Mouse (Mus musculus): ENCODE data around the gene Mllt1. TPM values are rescaled to one million over a fixed set of nuclear protein-coding genes. Genes with fewer than 3 reads are reported as not detected.

Mllt1 gene
- polyA plus RNA-seq, 1 experiment from 2014 or later, result 21.3 TPM

DNA sequence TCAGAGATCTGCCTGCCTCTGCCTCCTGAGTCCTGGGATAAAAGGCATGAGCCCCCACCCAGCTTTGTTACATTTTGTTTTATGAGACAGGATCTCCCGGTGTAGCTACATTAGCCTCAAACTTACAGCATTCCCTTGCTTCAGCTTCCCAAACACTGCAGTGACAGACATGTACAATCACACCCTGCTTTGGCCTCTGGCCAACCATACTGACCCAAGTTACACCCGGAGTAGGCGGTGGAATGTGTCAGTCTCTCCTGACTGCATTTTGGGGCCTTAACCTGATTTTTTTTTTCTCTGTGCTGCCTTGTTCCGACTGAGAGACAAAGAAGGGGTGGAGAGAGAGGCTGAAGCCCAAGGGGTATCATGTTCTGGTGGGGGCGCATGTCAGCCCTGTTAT, 50.9 kb downstream of the Mllt1 start:
- Histone ChIP-seq H3K4me3 (ENCODE audit: low read depth, low read length) (no peak overlapping the region), H3K4me2 (no peak overlapping the region), H3K4me1 (replicated peaks; ENCODE audit: control insufficient read depth, insufficient read depth, low read length) (no peaks in the 10 kb centered on the region; the same call in 1 of the 2 replicates), H3K36me3 (ENCODE audit: control insufficient read depth, insufficient read depth, low read length) (no peaks in the 10 kb centered on the region), H3K27ac (ENCODE audit: low read depth, low read length) (no peak overlapping the region), H3K9ac (ENCODE audit: low read depth, low read length) (no peak overlapping the region), H3K27me3 (replicated peaks; ENCODE audit: control insufficient read depth, insufficient read depth, low read length) (no peaks in the 10 kb centered on the region), H3K9me3 (ENCODE audit: control insufficient read depth, low read length) (0 out of 2 replicates have a peak, but pooled peaks cover 2% of the 10 kb centered on the region)
- ATAC-seq (replicated peaks; ENCODE audit: low FRiP score) (no peak), DNase-seq (ENCODE audit: low spot score) (no peak)
- WGBS, result 73% methylated on average over 5 of the region's 5 CpGs

DNA sequence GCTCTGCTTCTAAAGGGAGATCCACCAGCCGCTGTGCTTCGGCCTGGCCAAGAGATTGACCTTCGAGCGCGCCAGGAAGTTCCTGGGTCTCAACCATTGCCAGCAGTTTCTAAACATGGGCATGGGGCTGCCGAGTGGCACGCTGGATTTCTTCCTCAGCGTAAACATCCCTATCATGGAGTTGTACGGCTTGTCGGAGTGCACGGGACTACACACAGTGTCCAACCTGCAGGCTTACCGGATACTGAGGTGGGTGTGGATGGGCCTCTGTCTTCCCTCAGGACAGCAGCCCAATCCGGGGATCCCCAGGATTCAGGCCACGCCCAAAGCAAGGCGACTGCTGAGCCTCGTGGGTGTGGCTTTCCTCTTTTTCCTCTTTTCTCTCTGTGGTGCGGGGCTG, 51.6 kb downstream of the Mllt1 start:
- no peaks in the 10 kb centered on the region; the same call in 1 of the 2 replicates for H3K4me1 ChIP-seq (replicated peaks; ENCODE audit: control insufficient read depth, insufficient read depth, low read length)
- no peak for DNase-seq (ENCODE audit: low spot score)
- H3K36me3 ChIP-seq (ENCODE audit: control insufficient read depth, insufficient read depth, low read length), result no peaks in the 10 kb centered on the region
- 32% methylated on average over 17 of the region's 17 CpGs for whole genome bisulfite sequencing
- H3K27me3 ChIP-seq (replicated peaks; ENCODE audit: control insufficient read depth, insufficient read depth, low read length), result no peaks in the 10 kb centered on the region
- peak overlapping the region; percentile 41 for H3K4me2 ChIP-seq
- 0 out of 2 replicates have a peak, but pooled peaks have one; percentile 32 for ATAC-seq (replicated peaks; ENCODE audit: low FRiP score)
- 0 out of 2 replicates have a peak, but pooled peaks cover 2% of the 10 kb centered on the region for H3K9me3 ChIP-seq (ENCODE audit: control insufficient read depth, low read length)
- no peak overlapping the region for H3K27ac ChIP-seq (ENCODE audit: low read depth, low read length)
- H3K9ac ChIP-seq (ENCODE audit: low read depth, low read length), result no peak overlapping the region
- H3K4me3 ChIP-seq (ENCODE audit: low read depth, low read length), result no peak overlapping the region; the same call in 1 of the 2 replicates

DNA sequence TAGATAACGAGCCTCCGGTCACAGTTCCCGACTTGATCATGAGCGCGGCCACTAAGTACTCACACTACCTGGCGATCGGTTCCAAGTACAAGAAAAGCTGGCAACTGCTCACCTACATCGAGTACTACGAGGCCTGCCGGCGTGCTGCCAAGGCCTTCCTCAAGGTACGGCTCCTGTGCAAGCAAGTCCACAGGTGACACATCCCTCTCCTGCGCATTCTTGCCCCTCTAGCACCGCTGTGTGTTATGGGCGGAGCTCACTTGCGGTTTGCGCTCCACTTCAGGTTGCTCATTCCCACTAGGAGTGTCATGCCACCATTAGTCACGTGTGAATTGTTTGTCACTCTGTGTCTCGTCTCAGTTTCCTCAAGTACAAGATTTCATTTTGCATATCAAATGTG, 57.8 kb downstream of the Mllt1 start:
- ATAC-seq (replicated peaks; ENCODE audit: low FRiP score), result no peak
- Histone ChIP-seq H3K27me3 (replicated peaks; ENCODE audit: control insufficient read depth, insufficient read depth, low read length) (no peaks in the 10 kb centered on the region; the same call in 1 of the 2 replicates), H3K27ac (ENCODE audit: low read depth, low read length) (no peak overlapping the region), H3K4me2 (no peak overlapping the region), H3K4me3 (ENCODE audit: low read depth, low read length) (no peak overlapping the region), H3K36me3 (ENCODE audit: control insufficient read depth, insufficient read depth, low read length) (no peaks in the 10 kb centered on the region), H3K4me1 (replicated peaks; ENCODE audit: control insufficient read depth, insufficient read depth, low read length) (no peaks in the 10 kb centered on the region), H3K9me3 (ENCODE audit: control insufficient read depth, low read length) (no peaks in the 10 kb centered on the region), H3K9ac (ENCODE audit: low read depth, low read length) (no peak overlapping the region)
- WGBS, result 90% methylated on average over 19 of the region's 19 CpGs
- no peak for DNase-seq (ENCODE audit: low spot score)

DNA sequence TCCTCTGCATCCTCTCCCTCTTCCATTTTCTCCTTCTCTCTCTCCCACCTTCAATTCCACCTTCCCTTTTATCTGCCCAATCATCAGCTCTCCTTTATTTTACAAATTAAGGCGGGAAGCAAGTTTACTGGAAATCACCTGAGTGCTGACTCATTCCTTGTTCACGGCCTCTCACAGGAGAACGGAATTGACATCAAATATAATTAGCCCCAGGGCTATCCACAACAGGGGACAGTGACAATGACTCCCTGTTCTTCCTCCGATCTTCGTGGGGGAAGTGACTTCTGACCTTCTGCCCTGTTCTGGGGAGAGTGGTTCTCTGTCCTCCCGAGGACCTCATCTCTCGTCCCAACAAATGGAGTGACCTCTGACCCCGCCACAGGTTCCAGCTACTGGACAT, 58.2 kb downstream of the Mllt1 start:
- no peak for ATAC-seq (replicated peaks; ENCODE audit: low FRiP score)
- Histone ChIP-seq H3K9ac (ENCODE audit: low read depth, low read length) (no peak overlapping the region), H3K27ac (ENCODE audit: low read depth, low read length) (no peak overlapping the region), H3K4me3 (ENCODE audit: low read depth, low read length) (no peak overlapping the region), H3K4me2 (no peak overlapping the region), H3K27me3 (replicated peaks; ENCODE audit: control insufficient read depth, insufficient read depth, low read length) (no peaks in the 10 kb centered on the region; the same call in 1 of the 2 replicates), H3K4me1 (replicated peaks; ENCODE audit: control insufficient read depth, insufficient read depth, low read length) (no peaks in the 10 kb centered on the region), H3K36me3 (ENCODE audit: control insufficient read depth, insufficient read depth, low read length) (no peaks in the 10 kb centered on the region), H3K9me3 (ENCODE audit: control insufficient read depth, low read length) (no peaks in the 10 kb centered on the region)
- DNase-seq (ENCODE audit: low spot score), result no peak
- 63% methylated on average over 8 of the region's 8 CpGs for WGBS

DNA sequence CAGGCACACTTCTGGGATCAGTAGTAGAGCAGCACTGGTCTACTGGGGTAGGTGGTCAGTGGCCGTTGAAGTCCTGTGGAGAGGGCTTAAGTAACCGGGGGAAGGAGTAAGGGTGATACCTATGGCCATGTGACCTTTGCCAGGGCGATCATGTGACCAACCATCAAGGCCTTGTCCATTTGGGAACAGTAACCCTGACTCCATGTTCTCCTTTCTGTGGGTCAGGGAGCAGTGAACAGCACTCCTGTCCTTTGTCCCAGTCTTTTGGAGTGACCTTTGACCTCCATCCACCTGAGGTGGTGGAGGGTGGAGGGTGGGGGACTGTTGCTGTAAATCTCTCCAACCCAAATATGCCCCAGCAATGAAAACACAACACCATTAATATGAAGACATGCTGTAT, 58.8 kb downstream of the Mllt1 start:
- no peak for DNase-seq (ENCODE audit: low spot score)
- Histone ChIP-seq H3K9ac (ENCODE audit: low read depth, low read length) (no peak overlapping the region), H3K4me3 (ENCODE audit: low read depth, low read length) (no peak overlapping the region), H3K36me3 (ENCODE audit: control insufficient read depth, insufficient read depth, low read length) (no peaks in the 10 kb centered on the region), H3K4me2 (no peak overlapping the region), H3K9me3 (ENCODE audit: control insufficient read depth, low read length) (no peaks in the 10 kb centered on the region), H3K27ac (ENCODE audit: low read depth, low read length) (no peak overlapping the region), H3K4me1 (replicated peaks; ENCODE audit: control insufficient read depth, insufficient read depth, low read length) (no peaks in the 10 kb centered on the region), H3K27me3 (replicated peaks; ENCODE audit: control insufficient read depth, insufficient read depth, low read length) (no peaks in the 10 kb centered on the region; the same call in 1 of the 2 replicates)
- no peak for ATAC-seq (replicated peaks; ENCODE audit: low FRiP score)
- WGBS, result 83% methylated on average over 3 of the region's 3 CpGs

DNA sequence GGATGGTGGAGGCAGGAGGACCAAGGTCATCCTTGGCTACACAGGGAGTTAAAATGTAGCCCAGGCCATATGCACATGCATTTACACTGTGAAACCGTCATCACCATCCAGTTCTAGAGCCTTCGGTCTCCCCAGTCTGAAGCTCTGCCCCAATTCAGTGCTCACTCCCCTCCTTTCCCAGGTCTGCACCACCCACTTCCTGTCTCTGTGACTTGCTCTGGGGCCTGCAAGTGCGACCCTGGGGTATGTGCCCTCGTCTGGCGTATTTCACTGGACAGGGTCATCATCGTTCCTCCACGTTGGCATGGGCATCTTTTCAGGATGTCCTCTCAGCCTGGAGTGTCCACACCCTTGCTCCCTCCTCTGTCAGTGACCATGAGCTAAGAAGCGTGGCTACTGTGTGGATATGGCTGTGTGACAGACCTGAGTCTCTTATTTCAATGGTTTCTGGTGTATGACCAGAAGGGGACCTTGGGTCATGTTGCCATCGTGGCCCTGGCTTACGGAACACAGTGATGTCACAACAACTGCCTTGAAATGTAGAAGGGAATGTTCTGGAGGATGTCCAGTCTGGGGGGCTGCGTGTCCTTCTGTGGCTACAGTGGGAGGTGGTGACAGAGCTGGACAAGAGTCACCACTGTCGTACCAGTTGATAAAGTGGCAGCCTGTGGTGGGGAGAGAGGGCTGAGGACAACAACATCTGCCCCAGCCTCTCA, 60.1 kb downstream of the Mllt1 start, which contains the start of gene 1700061G19Rik:
1700061G19Rik (plus strand) TSS at position 542 of the 716 bp plus-strand sequence.
- H3K4me3 ChIP-seq (ENCODE audit: low read depth, low read length), result no peak within 1 kb of the TSS
- DNase-seq (ENCODE audit: low spot score) (no peak), ATAC-seq (replicated peaks; ENCODE audit: low FRiP score) (no peak)
- H3K9ac ChIP-seq (ENCODE audit: low read depth, low read length), result no peak within 1 kb of the TSS
- H3K9me3 ChIP-seq (ENCODE audit: control insufficient read depth, low read length), result no peaks in the 10 kb centered on the region
- H3K27me3 ChIP-seq (replicated peaks; ENCODE audit: control insufficient read depth, insufficient read depth, low read length), result no peaks in the 10 kb centered on the region; the same call in 1 of the 2 replicates
- WGBS, result 72% methylated on average over 12 of the region's 12 CpGs
- no peak within 1 kb of the TSS for H3K27ac ChIP-seq (ENCODE audit: low read depth, low read length)
- H3K36me3 ChIP-seq (ENCODE audit: control insufficient read depth, insufficient read depth, low read length), result no peaks in the 10 kb centered on the region
- H3K4me1 ChIP-seq (replicated peaks; ENCODE audit: control insufficient read depth, insufficient read depth, low read length), result peaks cover 2% of the 10 kb centered on the region
- no peak within 1 kb of the TSS for H3K4me2 ChIP-seq

DNA sequence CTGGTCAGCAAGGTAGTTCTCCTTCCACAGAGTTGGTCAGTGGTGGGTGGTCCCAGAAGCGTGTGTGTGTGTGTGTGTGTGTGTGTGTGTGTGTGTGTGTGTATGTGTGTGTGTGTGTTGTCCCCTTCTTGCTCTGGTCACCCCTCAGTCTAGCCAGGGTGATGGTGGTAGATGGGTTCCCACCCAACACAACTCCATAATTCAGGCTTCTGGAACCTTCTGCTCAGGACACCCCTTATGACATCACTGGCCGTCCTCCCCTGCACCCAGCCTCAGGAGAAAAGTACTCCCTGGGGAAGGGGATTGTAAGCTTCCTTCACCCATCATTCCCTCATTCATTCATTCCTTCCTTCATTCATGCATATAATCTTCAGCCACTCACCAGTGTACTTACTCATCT, 61.0 kb downstream of the Mllt1 start, which contains the start of gene Acsbg2:
Acsbg2 (minus strand) TSS at position 211 of the 400 bp plus-strand sequence.
- WGBS, result 87% methylated on average over 2 of the region's 2 CpGs
- no peak within 1 kb of the TSS for H3K4me2 ChIP-seq
- DNase-seq (ENCODE audit: low spot score) (no peak), ATAC-seq (replicated peaks; ENCODE audit: low FRiP score) (no peak)
- no peak within 1 kb of the TSS for H3K9ac ChIP-seq (ENCODE audit: low read depth, low read length)
- no peak within 1 kb of the TSS for H3K4me3 ChIP-seq (ENCODE audit: low read depth, low read length)
- no peaks in the 10 kb centered on the region for H3K9me3 ChIP-seq (ENCODE audit: control insufficient read depth, low read length)
- H3K27me3 ChIP-seq (replicated peaks; ENCODE audit: control insufficient read depth, insufficient read depth, low read length), result no peaks in the 10 kb centered on the region; the same call in 1 of the 2 replicates
- no peak within 1 kb of the TSS for H3K27ac ChIP-seq (ENCODE audit: low read depth, low read length)
- no peaks in the 10 kb centered on the region for H3K36me3 ChIP-seq (ENCODE audit: control insufficient read depth, insufficient read depth, low read length)
- H3K4me1 ChIP-seq (replicated peaks; ENCODE audit: control insufficient read depth, insufficient read depth, low read length), result peaks cover 2% of the 10 kb centered on the region

DNA sequence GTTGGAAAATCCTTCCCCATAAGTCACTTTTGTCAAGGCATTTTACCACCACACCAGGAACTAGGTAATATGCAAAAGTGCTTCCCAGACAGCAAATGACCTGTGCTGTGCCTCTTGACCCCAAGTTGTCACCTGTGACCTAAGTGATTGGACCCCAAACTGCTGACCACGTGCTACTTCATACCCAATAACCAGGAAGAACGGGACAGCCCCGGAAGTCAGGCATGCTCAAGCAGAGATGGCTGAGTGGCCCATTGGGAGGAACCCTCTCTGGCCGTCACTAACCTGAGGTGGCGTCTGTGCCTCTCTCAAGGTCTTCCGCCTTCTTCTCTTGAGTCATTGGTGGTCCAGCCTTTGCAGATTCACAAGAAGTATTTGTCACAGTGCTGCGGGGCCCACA, 62.7 kb downstream of the Mllt1 start:
- Histone ChIP-seq H3K4me2 (no peak overlapping the region), H3K4me3 (ENCODE audit: low read depth, low read length) (no peak overlapping the region), H3K36me3 (ENCODE audit: control insufficient read depth, insufficient read depth, low read length) (no peaks in the 10 kb centered on the region), H3K4me1 (replicated peaks; ENCODE audit: control insufficient read depth, insufficient read depth, low read length) (peaks cover 2% of the 10 kb centered on the region), H3K9me3 (ENCODE audit: control insufficient read depth, low read length) (no peaks in the 10 kb centered on the region; the same call in 1 of the 2 replicates), H3K27me3 (replicated peaks; ENCODE audit: control insufficient read depth, insufficient read depth, low read length) (no peaks in the 10 kb centered on the region; the same call in 1 of the 2 replicates), H3K27ac (ENCODE audit: low read depth, low read length) (no peak overlapping the region), H3K9ac (ENCODE audit: low read depth, low read length) (no peak overlapping the region)
- 67% methylated on average over 7 of the region's 7 CpGs for WGBS
- no peak for DNase-seq (ENCODE audit: low spot score)
- ATAC-seq (replicated peaks; ENCODE audit: low FRiP score), result no peak

DNA sequence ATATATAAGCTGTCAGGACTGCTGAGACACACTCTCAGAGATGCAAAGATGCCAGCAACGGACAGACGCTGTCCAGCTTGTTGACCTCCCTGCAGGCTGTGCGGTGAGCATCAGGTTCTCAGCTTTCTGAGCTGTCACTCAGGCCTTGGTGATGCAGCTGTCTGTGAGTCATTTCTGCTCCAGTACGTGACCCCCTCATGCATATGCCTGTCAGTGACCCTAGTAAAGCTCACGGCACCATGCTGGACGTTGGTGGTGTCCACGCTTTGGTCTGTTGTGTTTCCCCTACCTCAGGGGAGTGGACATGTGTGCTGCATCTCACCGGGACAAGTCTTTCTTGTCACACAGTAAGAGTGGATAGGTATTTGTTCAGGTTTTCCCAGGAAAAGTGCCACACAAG, 63.4 kb downstream of the Mllt1 start:
- ATAC-seq (replicated peaks; ENCODE audit: low FRiP score), result no peak
- H3K27me3 ChIP-seq (replicated peaks; ENCODE audit: control insufficient read depth, insufficient read depth, low read length), result no peaks in the 10 kb centered on the region; the same call in 1 of the 2 replicates
- 72% methylated on average over 8 of the region's 8 CpGs for WGBS

More for the DNA sequence above, 63.4 kb downstream of the Mllt1 start:
- no peak for DNase-seq (ENCODE audit: low spot score)
- no peak overlapping the region for H3K4me3 ChIP-seq (ENCODE audit: low read depth, low read length)
- no peak overlapping the region for H3K4me2 ChIP-seq
- peaks cover 2% of the 10 kb centered on the region for H3K4me1 ChIP-seq (replicated peaks; ENCODE audit: control insufficient read depth, insufficient read depth, low read length)
- H3K27ac ChIP-seq (ENCODE audit: low read depth, low read length), result no peak overlapping the region
- H3K36me3 ChIP-seq (ENCODE audit: control insufficient read depth, insufficient read depth, low read length), result no peaks in the 10 kb centered on the region
- peaks cover 4% of the 10 kb centered on the region; the same call in 1 of the 2 replicates for H3K9me3 ChIP-seq (ENCODE audit: control insufficient read depth, low read length)
- H3K9ac ChIP-seq (ENCODE audit: low read depth, low read length), result no peak overlapping the region
